Mouse (Mus musculus): ENCODE measurements around the gene Brsk2.

GRCm38 (mm10) chr7:141958211-141958610 is 8.7 kb downstream of the Brsk2 start:
- TF ChIP-seq CTCF (IDR thresholded peaks at IDR 0.05; ENCODE audit: low read depth) (no peak), EP300 (IDR thresholded peaks at IDR 0.05; ENCODE audit: low read depth) (no peak)
